Mouse (Mus musculus): ENCODE measurements around the gene Prdm2.

Gene Prdm2

GRCm38 (mm10) chr4:143209997-143210396 is 2.8 kb downstream of the Prdm2 start:
- no peak for DNase-seq

GRCm38 (mm10) chr4:143202653-143203052 is 10.1 kb downstream of the Prdm2 start:
- DNase-seq: no peak

GRCm38 (mm10) chr4:143198371-143198770 is 14.4 kb downstream of the Prdm2 start:
- DNase-seq: no peak

GRCm38 (mm10) chr4:143197845-143198356 is 14.9 kb downstream of the Prdm2 start:
- no peak for DNase-seq

GRCm38 (mm10) chr4:143194328-143194727 is 18.5 kb downstream of the Prdm2 start:
- DNase-seq: no peak

- DNase-seq: no peak
Observed at GRCm38 (mm10) chr4:143193164-143193563, 19.6 kb downstream of the Prdm2 start.

- no peak for DNase-seq
Observed at GRCm38 (mm10) chr4:143191783-143192182, 21.0 kb downstream of the Prdm2 start.

- DNase-seq: no peak
Observed at GRCm38 (mm10) chr4:143190657-143191056, 22.1 kb downstream of the Prdm2 start.

GRCm38 (mm10) chr4:143188571-143189191 is 24.1 kb downstream of the Prdm2 start:
- DNase-seq: no peak

GRCm38 (mm10) chr4:143186066-143186465 is 26.7 kb downstream of the Prdm2 start:
- no peak for DNase-seq

GRCm38 (mm10) chr4:143185496-143185895 is 27.3 kb downstream of the Prdm2 start:
- DNase-seq: no peak

GRCm38 (mm10) chr4:143183141-143183540 is 29.7 kb downstream of the Prdm2 start:
- no peak for DNase-seq

- no peak for DNase-seq
Observed at GRCm38 (mm10) chr4:143180731-143181130, 32.1 kb downstream of the Prdm2 start.

- DNase-seq: no peak
Observed at GRCm38 (mm10) chr4:143171600-143172290, 41.0 kb downstream of the Prdm2 start.

- no peak for DNase-seq
Observed at GRCm38 (mm10) chr4:143170290-143170689, 42.5 kb downstream of the Prdm2 start.

GRCm38 (mm10) chr4:143168093-143168492 is 44.7 kb downstream of the Prdm2 start:
- no peak for DNase-seq

- peak; percentile 99 for DNase-seq
Observed at GRCm38 (mm10) chr4:143161619-143162479, 50.9 kb downstream of the Prdm2 start.

- DNase-seq: no peak
Observed at GRCm38 (mm10) chr4:143160826-143161225, 52.0 kb downstream of the Prdm2 start.

GRCm38 (mm10) chr4:143159336-143159735 is 53.5 kb downstream of the Prdm2 start:
- DNase-seq: no peak

- no peak for DNase-seq
Observed at GRCm38 (mm10) chr4:143155871-143156270, 56.9 kb downstream of the Prdm2 start.

- no peak for DNase-seq
Observed at GRCm38 (mm10) chr4:143155036-143155435, 57.8 kb downstream of the Prdm2 start.

GRCm38 (mm10) chr4:143154571-143154970 is 58.2 kb downstream of the Prdm2 start:
- DNase-seq: no peak

- DNase-seq: no peak
Observed at GRCm38 (mm10) chr4:143152634-143153033, 60.2 kb downstream of the Prdm2 start.
